Mouse (Mus musculus) G1E (cell line): ENCODE measurements around the gene Runx1.

Source experiments
- CTCF ChIP-seq: IDR thresholded peaks from 2 replicates; pipeline ENCODE4 v1.5.1; 2012; ENCODE audit warnings: low read depth, low read length, inconsistent platforms, mixed read lengths
- GATA1 ChIP-seq: IDR thresholded peaks from 2 replicates; pipeline ENCODE4 v1.6.1; 2012; ENCODE audit warnings: borderline replicate concordance, low read length, inconsistent platforms, mixed read lengths

DNA sequence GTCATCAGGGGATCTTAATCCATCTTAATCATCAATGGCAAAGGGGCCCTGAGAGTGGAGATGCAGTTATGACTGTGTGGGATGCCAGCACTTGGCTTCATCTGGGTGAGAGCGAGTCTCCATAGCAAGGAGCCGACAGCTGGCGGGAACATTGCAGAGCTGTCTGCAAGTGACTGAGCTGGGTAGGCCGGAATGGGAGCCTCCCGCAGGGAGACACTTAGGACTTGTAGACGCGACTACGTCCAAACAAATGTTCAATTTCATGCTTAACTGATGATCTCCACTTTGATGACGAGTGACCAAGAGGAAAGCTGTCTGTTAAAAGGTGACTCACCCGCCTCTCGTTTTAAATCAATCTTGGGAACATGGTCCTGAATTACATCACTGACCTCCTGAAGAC, 37.5 kb downstream of the Runx1 start:
- no peak for TF ChIP-seq CTCF
- TF ChIP-seq GATA1, result no peak
